Mouse (Mus musculus) forebrain, embryonic 12.5 days (tissue): ENCODE data around the gene Fam76b. TPM values are rescaled to one million over a fixed set of nuclear protein-coding genes. Genes with fewer than 3 reads are reported as not detected.
A peak's percentile ranks its signal among the peaks of the same experiment; 100 is the strongest.

Experiments
- ATAC-seq: fragments of 200-750 bp; cut with Nextera tagmentation; 2 replicates; pipeline ENCODE4 v1.8.0; 2017; ENCODE audit warnings: moderate TSS enrichment; ENCODE audit not compliant: low FRiP score
- H3K27ac ChIP-seq: fragments of 300-500 bp; sonication (generic); 2 replicates; pipeline ENCODE4 v1.5.1; 2016; ENCODE audit warnings: mild to moderate bottlenecking
- H3K27me3 ChIP-seq: fragments of 300-500 bp; sonication (generic); 2 replicates; pipeline ENCODE4 v1.6.1; 2016; ENCODE audit warnings: mild to moderate bottlenecking
- H3K36me3 ChIP-seq: fragments of 300-500 bp; sonication (generic); replicated peaks from 2 replicates; pipeline ENCODE4 v1.6.1; 2016; ENCODE audit warnings: mild to moderate bottlenecking
- H3K4me1 ChIP-seq: fragments of 300-500 bp; sonication (generic); 2 replicates; pipeline ENCODE4 v1.6.1; 2016
- H3K4me2 ChIP-seq: fragments of 300-500 bp; sonication (generic); 2 replicates; pipeline ENCODE4 v1.6.1; 2016; ENCODE audit warnings: mild to moderate bottlenecking, moderate library complexity
- H3K4me3 ChIP-seq: fragments of 300-500 bp; sonication (generic); replicated peaks from 2 replicates; pipeline ENCODE4 v1.5.1; 2016; ENCODE audit warnings: mild to moderate bottlenecking
- H3K9ac ChIP-seq: fragments of 300-500 bp; sonication (generic); 2 replicates; pipeline ENCODE4 v1.6.1; 2016; ENCODE audit warnings: mild to moderate bottlenecking
- H3K9me3 ChIP-seq: fragments of 300-500 bp; sonication (generic); 2 replicates; pipeline ENCODE4 v1.6.1; 2016
- WGBS: fragments of 180-500 bp; shearing (Covaris S2); methylation state at CpG from one replicate; pipeline ENCODE4 v1.1.7; 2016; 5-methylcytosine and 5-hydroxymethylcytosine counted together
- polyA plus RNA-seq: library from polyadenylated mRNA; unstranded; fragments of >200 nt; fragmentation: Nextera tagmentation; extraction: Ambion mirVana; gene quantifications from 2 replicates; pipeline ENCODE4 v1.2.1, GENCODE M21; 2016

The Fam76b gene
- polyA plus RNA-seq, 1 experiment from 2014 or later = 34.6 TPM

DNA sequence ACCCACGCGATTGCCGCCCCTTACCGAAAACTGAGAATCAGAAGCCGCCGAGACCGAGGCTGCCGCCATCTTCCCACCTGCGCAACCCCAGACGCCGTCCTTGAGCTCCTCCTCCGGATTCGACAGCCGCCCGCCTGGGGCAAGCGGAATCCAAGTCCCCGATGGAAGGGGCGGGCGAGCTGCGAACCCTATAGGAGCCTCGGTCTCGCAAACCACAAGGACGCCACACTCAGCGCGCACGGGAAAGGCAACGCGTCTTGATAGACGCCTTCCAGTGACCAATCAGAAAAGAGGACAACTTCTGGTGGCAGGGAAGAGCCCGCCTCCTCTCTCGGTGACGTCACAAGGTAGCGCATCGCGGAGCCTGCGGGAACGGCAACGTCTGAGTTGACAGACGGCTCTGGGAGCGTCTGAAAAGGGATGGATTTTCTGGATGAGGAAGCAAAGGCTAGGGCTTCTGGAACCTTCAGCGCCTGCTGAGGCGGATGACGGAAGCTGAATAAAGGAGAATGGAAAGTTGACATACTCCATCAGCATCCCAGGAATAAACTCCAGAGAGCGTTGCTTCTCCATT is 597 bp upstream of the Fam76b start, which contains the start of gene Cep57:
TSS of gene Cep57 (minus strand) at position 276 of the 574 bp plus-strand sequence.
- under 1% methylated on average over 44 of the region's 44 CpGs for WGBS
- no peaks in the 10 kb centered on the region for H3K9me3 ChIP-seq
- H3K4me1 ChIP-seq = peaks cover 22% of the 10 kb centered on the region
- ATAC-seq = peak; percentile 92
- H3K4me3 ChIP-seq = peak within 1 kb of the TSS; percentile 86
- H3K27me3 ChIP-seq = no peaks in the 10 kb centered on the region
- H3K36me3 ChIP-seq = peaks cover 20% of the 10 kb centered on the region
- H3K4me2 ChIP-seq = peak within 1 kb of the TSS; percentile 80
- H3K27ac ChIP-seq = peak within 1 kb of the TSS; percentile 99
- peak within 1 kb of the TSS; percentile 92 for H3K9ac ChIP-seq

DNA sequence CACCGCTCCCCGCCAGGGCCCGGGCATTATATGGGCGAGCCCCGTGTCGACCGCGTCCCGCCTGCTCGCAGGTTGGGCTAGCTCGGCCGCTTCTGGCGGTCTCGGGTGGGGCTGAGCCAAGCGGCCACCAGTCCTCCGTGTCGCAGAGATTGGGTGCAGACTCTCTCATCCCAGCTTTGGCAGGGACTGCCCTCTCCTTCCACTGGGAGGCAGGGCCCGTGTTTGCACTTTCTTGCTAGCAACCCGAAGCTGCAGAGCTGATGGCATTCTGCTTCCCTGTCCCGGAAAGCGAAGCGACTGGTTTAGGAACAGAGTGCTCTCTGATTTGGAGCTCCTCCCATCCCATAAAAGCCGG is 548 bp downstream of the Fam76b start:
- ATAC-seq = peak; percentile 31; the same call in 1 of the 2 replicates
- Histone ChIP-seq H3K27ac (peak overlapping the region; percentile 99), H3K4me3 (peak overlapping the region; percentile 86), H3K9me3 (no peaks in the 10 kb centered on the region), H3K9ac (peak overlapping the region; percentile 92), H3K27me3 (no peaks in the 10 kb centered on the region), H3K36me3 (peaks cover 25% of the 10 kb centered on the region), H3K4me2 (peak overlapping the region; percentile 80), H3K4me1 (peaks cover 22% of the 10 kb centered on the region)
- under 1% methylated on average over 23 of the region's 23 CpGs for WGBS

DNA sequence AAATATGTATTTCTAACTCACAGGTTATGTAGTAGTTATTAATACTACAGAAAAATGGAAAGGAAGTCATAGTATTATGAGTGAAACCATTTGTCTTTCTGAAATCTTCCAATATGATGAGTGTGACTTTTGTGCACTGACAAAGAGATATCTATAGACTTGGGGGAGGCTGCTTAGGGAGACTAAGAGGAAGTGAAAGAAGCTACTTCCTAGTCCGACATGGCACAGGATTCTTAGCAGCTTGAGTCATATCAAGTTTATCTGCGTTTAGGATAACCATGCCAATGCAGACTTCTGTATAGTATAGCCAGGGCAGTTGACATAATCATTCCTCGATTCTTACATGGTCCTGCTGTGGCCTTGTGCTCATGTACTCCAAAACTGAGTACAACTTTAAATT is 7.7 kb downstream of the Fam76b start:
- 96% methylated on average over 3 of the region's 3 CpGs for WGBS
- Histone ChIP-seq H3K4me2 (no peak overlapping the region), H3K27me3 (no peaks in the 10 kb centered on the region), H3K9me3 (no peaks in the 10 kb centered on the region), H3K27ac (no peak overlapping the region), H3K36me3 (peaks cover 84% of the 10 kb centered on the region), H3K9ac (no peak overlapping the region), H3K4me3 (no peak overlapping the region), H3K4me1 (no peaks in the 10 kb centered on the region)
- ATAC-seq = no peak

DNA sequence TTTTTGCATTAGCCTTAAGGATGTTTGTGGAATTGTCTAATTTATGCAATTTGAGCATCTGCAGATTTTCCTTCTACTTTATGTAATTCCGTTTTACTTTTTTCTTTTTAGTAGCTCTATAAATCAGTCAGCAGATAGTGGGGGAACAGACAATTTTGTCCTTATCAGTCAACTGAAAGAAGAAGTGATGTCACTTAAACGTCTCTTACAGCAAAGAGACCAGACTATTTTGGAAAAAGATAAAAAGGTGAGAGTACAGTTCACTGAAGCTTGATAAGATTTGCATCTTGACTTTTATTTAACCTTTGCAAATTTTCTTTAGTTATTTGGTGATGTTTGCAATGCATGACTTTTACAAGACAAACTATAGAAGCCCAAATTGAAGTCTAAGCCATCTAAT is 9.2 kb downstream of the Fam76b start:
- ATAC-seq = no peak
- 95% methylated on average over 2 of the region's 2 CpGs for WGBS
- Histone ChIP-seq H3K27ac (no peak overlapping the region), H3K4me2 (no peak overlapping the region), H3K4me1 (no peaks in the 10 kb centered on the region), H3K9ac (no peak overlapping the region), H3K36me3 (peaks cover 86% of the 10 kb centered on the region), H3K27me3 (no peaks in the 10 kb centered on the region), H3K4me3 (no peak overlapping the region), H3K9me3 (no peaks in the 10 kb centered on the region)

DNA sequence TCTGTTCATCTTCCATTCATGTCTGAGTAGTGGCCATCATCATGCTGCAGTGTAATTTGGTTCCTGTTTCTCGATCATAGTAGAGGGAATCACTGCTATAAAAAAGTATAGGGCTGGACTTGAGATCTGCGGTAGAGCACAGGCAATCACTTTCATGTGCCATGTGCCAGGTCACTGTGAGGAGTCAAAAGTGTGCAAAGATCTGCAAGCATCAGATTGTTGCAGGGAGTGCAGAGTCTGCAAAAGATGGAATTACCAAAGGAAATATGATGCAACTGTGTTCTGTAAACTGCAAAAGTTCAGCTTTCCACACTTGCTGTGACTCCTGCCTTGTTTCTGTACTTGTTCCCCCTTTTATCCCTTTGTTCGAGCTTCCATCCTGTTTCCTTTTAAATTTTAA is 20.1 kb downstream of the Fam76b start:
- 91% methylated on average over 3 of the region's 3 CpGs for WGBS
- H3K9ac ChIP-seq = no peak overlapping the region
- H3K36me3 ChIP-seq = peaks cover 17% of the 10 kb centered on the region
- H3K9me3 ChIP-seq = no peaks in the 10 kb centered on the region
- no peaks in the 10 kb centered on the region for H3K27me3 ChIP-seq
- H3K27ac ChIP-seq = no peak overlapping the region
- H3K4me2 ChIP-seq = no peak overlapping the region
- H3K4me3 ChIP-seq = no peak overlapping the region
- ATAC-seq = no peak
- H3K4me1 ChIP-seq = no peaks in the 10 kb centered on the region

DNA sequence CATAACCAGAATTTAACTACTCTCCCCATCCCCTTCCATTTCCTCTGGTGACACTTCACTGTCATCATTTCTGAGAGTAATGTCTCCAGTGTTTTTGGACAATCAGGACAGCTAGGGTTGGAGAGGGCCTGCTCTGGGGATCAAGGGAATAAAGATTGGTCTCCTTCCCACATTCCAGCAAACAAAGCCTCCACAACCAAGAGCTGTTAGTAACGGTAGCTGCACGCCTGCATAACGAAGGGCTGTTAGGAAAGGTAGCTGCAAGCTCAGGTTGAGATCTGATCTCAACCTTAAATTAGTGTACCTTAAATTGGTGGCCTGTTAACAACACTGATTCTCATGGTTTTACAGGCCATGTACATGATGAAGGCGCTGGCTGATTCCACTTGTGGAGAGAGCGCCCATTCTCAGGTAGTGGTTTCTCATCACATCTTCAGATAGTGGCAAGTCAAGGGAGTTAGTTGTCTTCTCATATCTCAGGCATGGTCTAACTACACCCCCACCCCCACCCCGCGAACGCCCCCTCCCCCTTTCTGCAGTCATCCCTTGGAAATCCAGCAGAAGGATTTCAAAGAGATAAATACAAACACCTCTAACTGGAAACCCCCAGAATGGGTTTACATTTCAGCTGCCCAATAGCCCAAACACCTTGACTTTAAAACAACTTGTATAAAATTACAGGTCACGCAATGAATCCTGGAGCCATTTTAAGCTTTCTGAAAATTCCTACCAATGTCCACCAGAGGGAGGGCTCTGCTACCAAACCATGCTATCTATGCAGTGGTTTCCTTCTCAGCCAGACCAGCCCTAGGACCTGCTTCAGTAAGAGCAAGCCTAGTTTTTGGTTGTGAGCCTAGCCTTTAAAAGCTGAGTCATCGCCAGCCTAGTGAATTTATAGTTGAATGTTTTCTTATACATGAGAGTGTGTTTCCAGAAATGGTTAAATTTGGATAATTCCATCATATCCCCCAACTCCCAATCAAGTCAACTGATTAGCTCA is 21.3 kb downstream of the Fam76b start:
- ATAC-seq = peak; percentile 64; the same call in 1 of the 2 replicates
- H3K9ac ChIP-seq = no peak overlapping the region
- WGBS = 81% methylated on average over 10 of the region's 10 CpGs

DNA sequence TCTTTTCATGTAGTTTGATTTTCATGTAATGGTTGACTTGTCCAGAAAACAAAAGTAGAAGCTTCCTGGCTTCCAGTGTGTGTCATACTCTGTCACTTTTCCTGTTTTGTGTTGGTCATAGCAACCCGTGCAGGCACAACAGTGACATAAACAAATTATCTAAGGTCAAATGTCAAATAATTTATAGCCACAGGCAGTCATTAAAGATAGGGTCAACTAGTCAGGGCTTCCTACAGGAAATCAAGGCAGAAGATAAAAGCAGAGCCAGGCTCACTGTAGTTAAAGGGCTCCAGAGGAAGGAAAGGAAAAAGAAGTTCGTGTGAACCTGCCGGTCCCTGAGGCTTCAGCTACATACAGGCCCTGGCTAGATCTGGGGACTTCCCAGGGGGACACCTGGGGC is 26.4 kb downstream of the Fam76b start:
- no peak overlapping the region for H3K27ac ChIP-seq
- no peak overlapping the region for H3K9ac ChIP-seq
- no peak overlapping the region for H3K4me2 ChIP-seq
- H3K27me3 ChIP-seq = no peaks in the 10 kb centered on the region
- WGBS = 94% methylated on average over 3 of the region's 3 CpGs
- H3K4me1 ChIP-seq = no peaks in the 10 kb centered on the region
- H3K9me3 ChIP-seq = no peaks in the 10 kb centered on the region
- no peaks in the 10 kb centered on the region for H3K36me3 ChIP-seq
- H3K4me3 ChIP-seq = no peak overlapping the region
- no peak for ATAC-seq

More for the DNA sequence above, 21.3 kb downstream of the Fam76b start:
- H3K27ac ChIP-seq = no peak overlapping the region
- H3K4me2 ChIP-seq = no peak overlapping the region
- no peaks in the 10 kb centered on the region for H3K4me1 ChIP-seq
- H3K27me3 ChIP-seq = no peaks in the 10 kb centered on the region
- H3K36me3 ChIP-seq = peaks cover 11% of the 10 kb centered on the region
- H3K9me3 ChIP-seq = no peaks in the 10 kb centered on the region
- no peak overlapping the region for H3K4me3 ChIP-seq

DNA sequence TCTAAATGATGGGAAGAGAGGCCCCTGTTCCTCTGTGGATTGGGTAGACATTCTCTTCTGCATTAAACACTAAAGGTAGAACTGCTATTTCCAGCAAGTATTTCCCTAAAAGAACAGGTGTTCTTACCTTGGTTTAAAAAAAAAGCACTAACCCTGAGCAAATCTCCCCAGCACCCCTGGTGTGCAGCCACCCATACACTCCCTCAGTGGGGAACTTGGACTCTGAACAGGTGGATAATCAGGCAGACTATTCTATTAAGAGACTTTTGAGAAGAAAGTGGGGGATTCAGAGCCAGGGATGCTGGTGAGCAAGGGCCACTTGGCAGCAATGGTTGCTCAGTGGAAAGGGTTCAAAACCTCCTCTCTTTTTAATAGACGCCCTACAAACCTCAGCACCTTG is 28.7 kb downstream of the Fam76b start:
- H3K4me1 ChIP-seq = no peaks in the 10 kb centered on the region
- H3K9me3 ChIP-seq = no peaks in the 10 kb centered on the region
- H3K4me3 ChIP-seq = no peak overlapping the region
- H3K27me3 ChIP-seq = no peaks in the 10 kb centered on the region
- no peak overlapping the region for H3K27ac ChIP-seq
- WGBS = 77% methylated on average over 1 of the region's 1 CpGs
- H3K36me3 ChIP-seq = no peaks in the 10 kb centered on the region
- H3K9ac ChIP-seq = no peak overlapping the region
- no peak overlapping the region for H3K4me2 ChIP-seq
- ATAC-seq = no peak

DNA sequence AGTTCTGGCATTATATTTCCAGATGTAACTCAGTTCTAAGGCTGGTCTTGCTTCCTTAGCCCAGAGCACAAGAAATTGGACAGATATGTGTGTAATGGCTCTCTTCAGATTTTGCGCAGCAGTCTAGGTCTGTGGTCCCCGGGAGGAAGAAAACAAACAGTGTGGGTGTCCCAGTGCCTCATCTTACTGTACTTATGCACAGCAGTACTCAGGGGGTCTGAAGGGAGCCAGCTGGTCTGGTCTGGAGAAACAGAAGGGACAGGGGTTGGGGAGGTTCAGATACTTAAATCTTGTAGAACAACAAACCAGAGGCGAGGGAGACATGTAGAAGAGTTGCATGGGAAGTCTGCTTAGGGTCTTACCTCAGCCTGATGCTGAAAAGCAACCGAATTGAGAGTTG is 29.3 kb downstream of the Fam76b start:
- no peak for ATAC-seq
- Histone ChIP-seq H3K9ac (no peak overlapping the region), H3K36me3 (no peaks in the 10 kb centered on the region), H3K4me3 (no peak overlapping the region), H3K4me1 (no peaks in the 10 kb centered on the region), H3K9me3 (no peaks in the 10 kb centered on the region), H3K27me3 (no peaks in the 10 kb centered on the region), H3K4me2 (no peak overlapping the region), H3K27ac (no peak overlapping the region)
- 81% methylated on average over 4 of the region's 4 CpGs for WGBS

DNA sequence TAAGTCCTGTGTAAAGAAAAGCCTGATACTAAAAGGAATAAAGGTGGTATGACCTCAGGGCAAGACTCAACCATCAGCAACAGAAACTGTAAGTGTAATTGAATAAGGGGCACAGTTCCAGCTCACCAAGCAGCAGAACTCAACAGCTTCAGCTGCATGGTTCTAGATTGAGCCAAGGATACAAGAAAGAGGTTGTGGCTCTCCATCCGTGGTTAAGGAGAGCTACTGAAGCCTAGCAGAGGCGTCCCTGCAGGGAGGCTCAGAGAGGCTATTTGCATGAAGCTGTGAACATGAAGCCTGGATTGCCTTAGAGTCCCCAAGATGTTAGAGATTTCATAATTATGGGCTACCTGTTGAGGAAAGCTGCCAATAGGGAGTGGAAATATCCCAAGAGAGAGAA is 40.1 kb downstream of the Fam76b start:
- Histone ChIP-seq H3K36me3 (no peaks in the 10 kb centered on the region), H3K27me3 (no peaks in the 10 kb centered on the region), H3K9ac (no peak overlapping the region), H3K9me3 (no peaks in the 10 kb centered on the region), H3K4me2 (no peak overlapping the region), H3K4me3 (no peak overlapping the region), H3K27ac (no peak overlapping the region), H3K4me1 (no peaks in the 10 kb centered on the region)
- no peak for ATAC-seq
- 74% methylated on average over 2 of the region's 2 CpGs for WGBS

DNA sequence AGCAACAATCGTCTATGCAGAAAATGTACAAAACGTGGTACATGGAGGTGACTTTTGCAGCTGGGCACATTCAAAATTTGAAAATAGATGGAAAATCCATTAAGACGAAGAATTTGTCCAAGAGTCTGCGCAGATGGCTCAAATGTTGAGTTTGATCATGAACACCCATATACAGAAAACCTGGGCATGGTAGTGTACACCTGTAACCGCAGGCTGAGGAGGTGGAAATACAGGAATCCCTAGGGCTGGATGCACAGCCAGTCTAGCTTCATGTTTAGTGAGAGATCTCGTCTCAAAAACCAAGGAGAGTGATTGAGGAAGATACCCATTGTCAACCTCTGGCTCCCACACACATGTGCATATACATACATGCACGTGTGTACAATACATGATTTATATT is 44.1 kb downstream of the Fam76b start:
- no peaks in the 10 kb centered on the region for H3K36me3 ChIP-seq
- no peak overlapping the region for H3K4me3 ChIP-seq
- no peak overlapping the region for H3K9ac ChIP-seq
- 91% methylated on average over 7 of the region's 7 CpGs for WGBS
- no peak overlapping the region for H3K27ac ChIP-seq
- no peak for ATAC-seq
- no peaks in the 10 kb centered on the region for H3K27me3 ChIP-seq
- H3K9me3 ChIP-seq = no peaks in the 10 kb centered on the region
- H3K4me2 ChIP-seq = no peak overlapping the region
- H3K4me1 ChIP-seq = no peaks in the 10 kb centered on the region

DNA sequence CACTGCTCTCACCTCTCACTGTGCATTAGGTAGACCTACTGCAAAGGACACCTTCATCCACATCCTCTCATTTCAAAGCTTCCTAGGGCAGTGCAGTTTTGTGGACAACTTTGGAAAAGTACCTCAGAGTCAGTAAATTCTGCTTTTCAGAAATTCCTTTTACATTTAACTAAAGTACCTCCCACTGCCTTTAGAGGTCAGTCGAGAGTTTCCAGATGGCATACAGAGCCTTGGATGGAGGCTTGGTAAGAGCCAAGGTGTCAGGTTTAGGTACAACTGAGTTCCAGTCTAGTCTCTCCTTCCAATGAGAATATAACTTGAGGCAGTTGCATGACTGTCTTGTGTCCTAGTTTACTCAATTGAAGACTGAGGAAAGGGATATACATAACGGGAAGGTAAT is 46.8 kb downstream of the Fam76b start:
- Histone ChIP-seq H3K36me3 (no peaks in the 10 kb centered on the region), H3K4me3 (no peak overlapping the region), H3K4me1 (no peaks in the 10 kb centered on the region), H3K4me2 (no peak overlapping the region), H3K27ac (no peak overlapping the region), H3K9me3 (no peaks in the 10 kb centered on the region), H3K9ac (no peak overlapping the region), H3K27me3 (no peaks in the 10 kb centered on the region)
- 48% methylated on average over 2 of the region's 2 CpGs for WGBS
- no peak for ATAC-seq

DNA sequence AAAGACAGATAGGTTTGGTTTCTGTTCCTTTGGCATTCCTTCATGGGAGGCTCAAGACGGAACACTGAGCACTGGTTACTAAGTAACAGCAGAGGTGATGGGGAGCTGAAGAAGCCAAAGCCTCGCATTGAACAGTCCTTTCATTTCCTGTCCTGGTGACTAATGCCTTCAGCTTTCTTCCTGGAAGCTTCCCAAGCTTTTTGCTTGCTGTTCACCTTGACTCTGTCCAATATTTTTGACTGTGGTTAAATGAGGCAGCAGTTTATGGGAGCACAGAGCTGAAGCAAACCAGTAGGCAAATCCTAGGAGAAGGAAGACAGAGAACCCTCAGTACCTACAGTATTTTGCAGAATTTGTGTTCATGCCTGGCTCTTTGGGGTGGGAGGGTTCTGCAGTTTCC is 47.8 kb downstream of the Fam76b start:
- Histone ChIP-seq H3K4me2 (no peak overlapping the region), H3K9ac (no peak overlapping the region), H3K4me3 (no peak overlapping the region), H3K4me1 (no peaks in the 10 kb centered on the region), H3K36me3 (no peaks in the 10 kb centered on the region), H3K27ac (no peak overlapping the region), H3K27me3 (no peaks in the 10 kb centered on the region), H3K9me3 (no peaks in the 10 kb centered on the region)
- no peak for ATAC-seq
- WGBS = 77% methylated on average over 2 of the region's 2 CpGs
